Mouse (Mus musculus): ENCODE measurements around the gene Camta1.

Camta1 gene

DNA sequence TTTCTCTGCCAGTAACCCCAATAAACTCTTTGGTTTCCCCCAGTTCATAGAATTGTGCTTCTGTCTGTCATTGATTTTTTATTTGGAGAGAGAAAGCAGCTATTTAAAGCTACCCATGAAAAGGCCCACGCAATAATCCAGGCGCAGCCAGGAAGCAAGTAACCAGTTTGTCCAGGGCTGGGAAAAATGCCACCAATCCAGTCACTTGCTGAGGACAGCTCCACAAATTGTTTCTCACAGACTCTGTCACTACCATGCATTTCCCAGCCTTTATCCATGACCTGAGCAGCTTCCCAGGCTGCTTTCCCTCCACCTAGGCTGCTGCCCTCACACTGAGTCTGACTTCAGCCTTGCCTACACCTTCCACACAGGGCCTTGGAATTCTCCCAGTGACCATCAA lies 413.3 kb downstream of the Camta1 start:
- DNase-seq (ENCODE audit: low read depth), result no peak

DNA sequence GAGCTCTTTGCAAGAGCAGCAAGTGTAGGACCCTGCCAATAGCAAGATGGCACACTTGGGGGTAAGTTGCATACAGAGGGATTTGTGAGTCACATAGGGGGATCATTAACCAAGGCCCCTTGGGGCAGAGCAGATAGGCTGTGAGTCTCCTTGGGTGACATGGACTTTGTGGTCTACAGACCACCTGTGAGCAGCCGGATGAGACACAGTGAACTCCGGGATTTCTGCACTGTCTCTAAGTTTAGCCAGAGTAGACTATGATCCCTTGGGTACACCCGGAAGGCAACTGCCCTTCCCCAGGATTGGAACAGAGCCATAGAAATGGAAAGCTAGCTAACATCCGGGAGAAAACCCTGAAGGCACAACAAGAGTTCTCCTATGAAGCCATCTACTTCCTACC lies 417.0 kb downstream of the Camta1 start:
- peak; percentile 28 for DNase-seq (ENCODE audit: low read depth)

DNA sequence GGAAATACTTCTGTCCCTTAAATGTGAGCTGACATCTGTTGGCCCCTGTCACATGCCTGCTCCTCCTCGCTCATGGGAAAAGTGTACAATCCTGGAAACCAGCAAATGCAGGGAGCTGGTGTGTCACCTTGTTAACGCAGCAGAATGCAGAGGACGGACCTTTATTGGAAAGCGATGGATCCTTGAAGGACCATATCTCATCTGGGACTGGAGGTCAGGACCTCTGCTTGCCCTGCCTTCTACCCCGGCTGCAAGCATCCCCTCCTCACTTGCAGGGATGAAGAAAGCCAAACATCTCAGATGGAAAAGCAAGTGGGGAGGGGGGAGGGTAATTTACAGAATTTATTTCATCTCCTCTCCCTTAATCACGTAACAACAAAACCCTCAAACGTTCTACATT lies 423.1 kb downstream of the Camta1 start:
- no peak for DNase-seq (ENCODE audit: low read depth)

DNA sequence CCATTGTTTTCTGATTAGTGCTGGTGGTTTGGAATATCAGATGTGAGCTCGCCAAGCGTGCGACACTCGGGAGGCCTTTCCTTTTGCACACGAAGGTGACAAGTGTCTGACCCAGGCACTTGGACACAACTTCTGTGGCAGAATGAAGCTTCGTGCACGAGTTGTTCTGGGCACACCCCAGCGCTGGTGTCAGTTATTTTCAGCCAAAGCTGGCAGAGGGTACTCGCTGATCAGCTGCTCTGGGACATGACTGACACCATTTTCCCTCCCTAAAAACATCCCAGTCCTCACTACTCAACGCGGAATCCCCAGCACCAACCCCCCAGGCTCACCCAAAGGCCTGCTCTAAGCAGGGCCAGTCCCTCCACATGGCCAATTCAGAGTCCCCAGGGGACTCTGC lies 423.8 kb downstream of the Camta1 start:
- no peak for DNase-seq (ENCODE audit: low read depth)

DNA sequence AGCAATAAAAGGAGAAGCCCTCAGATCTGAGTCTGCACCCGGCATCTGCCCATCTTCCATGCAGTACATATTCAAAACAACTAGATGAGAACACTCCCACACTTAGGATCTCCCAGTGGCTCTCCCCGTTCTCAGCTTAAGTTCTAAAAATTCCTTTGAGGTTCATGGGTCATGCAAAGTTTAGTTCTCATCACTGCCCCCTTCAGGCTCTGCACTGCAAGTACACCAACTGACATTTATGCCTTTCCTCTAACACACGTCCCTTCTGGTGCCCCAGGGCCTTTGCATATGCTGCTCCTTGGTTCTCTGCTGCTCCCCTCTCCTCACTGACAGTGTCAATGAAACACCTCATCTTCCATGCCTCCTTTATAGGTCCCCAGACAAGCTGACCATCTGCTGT lies 436.5 kb downstream of the Camta1 start:
- no peak for DNase-seq (ENCODE audit: low read depth)

DNA sequence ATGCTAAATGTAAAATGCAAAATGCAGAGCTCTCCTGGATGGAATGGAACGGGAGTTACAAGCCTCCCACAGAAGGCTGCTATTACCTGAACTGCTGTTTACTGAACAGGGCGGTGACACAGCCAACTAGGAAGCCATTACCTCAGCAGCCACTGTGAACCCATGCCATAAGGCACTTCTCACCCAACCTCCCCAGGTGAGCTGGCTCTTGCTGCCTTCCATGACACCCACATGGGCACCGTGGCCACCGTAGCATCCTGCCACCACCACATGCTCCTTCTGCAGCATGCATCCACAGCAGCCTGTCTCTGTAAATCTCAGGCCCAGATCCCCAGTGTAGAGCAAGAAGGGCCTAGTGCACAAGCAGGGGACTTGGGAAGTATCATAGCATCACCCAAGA lies 438.8 kb downstream of the Camta1 start:
- no peak for DNase-seq (ENCODE audit: low read depth)

DNA sequence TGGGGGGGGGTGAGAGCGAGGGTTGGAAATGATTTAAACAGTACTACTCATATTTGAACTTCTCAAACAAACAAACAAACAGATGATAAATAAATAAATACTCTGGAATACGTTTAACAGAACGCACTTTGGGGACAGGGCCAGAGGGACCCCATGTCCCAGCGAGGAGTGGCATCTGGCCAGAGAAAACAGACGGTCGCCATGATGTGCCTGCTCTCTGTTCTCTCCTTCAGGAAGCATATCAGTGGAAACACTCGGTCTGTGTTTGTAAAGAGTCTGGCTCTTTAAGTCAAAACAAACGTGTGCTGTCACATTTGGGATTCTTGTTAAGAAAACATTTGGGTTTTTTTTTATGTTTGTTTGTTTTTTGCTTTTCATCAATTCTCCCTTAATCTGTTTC lies 439.3 kb downstream of the Camta1 start:
- no peak for DNase-seq (ENCODE audit: low read depth)

DNA sequence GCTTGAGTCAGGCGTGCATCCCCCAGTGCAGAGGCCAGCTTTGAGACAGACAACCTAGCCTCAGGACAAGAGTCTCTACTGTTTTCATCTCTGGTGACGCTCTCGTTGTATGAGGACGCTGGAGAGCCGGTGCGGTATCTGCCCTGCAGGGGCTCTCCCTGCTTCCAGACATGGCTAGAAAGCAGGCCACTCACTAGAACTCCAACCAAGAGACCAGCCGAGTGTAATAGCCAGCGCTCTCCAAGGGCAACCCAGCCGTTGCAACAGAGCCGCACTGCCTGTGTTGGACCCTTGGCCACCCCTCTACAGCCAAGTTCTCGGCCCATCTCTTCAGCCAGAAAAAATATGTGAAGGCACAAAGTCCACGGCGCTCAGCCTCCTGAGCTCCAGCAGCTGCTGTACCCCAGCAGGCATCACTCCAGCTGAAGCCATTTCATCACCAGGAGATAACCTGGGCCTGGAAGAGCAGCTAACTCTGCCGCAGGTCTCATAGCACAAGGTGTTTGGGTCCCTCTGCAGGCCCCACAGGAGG lies 443.3 kb downstream of the Camta1 start:
- DNase-seq (ENCODE audit: low read depth), result no peak

DNA sequence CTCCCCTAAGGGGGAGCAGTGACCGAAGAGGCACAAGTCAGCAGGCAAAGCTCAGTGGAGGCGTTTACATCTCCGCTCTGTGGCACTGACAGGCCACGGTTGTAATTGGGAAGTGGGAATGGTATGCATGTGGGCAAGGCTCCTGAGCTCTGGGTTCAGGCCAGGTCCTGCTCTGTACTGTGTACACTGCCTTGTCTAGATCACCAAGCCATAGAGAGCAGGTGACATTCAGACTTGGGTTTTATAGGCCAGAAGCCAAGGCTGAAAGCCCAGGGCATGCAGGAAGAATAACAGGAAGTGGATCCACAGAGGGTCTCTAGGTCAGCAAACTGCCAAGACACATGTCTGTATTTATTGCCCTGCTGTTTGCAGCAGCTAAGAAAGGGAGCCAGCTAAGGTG lies 445.9 kb downstream of the Camta1 start:
- DNase-seq (ENCODE audit: low read depth), result peak; percentile 6

DNA sequence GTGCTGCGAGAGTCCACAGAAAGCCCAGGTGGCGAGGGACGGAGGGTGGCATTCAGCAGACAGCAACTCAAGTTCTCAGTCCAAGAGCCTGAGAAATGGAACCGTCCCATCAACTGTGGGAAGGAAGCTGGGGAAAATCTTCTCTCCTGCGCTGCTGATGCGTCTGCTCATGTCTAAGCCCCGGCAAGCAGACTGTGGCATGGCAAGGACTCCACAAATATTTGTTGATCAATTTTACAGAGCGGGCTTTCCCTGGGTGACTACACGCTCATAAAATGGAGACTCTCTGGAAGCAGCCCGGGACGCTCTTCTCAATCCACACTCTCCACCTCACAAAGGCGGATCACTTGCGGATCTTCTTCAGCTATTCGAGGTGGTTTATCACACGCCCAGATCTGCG lies 446.3 kb downstream of the Camta1 start:
- DNase-seq (ENCODE audit: low read depth), result no peak

DNA sequence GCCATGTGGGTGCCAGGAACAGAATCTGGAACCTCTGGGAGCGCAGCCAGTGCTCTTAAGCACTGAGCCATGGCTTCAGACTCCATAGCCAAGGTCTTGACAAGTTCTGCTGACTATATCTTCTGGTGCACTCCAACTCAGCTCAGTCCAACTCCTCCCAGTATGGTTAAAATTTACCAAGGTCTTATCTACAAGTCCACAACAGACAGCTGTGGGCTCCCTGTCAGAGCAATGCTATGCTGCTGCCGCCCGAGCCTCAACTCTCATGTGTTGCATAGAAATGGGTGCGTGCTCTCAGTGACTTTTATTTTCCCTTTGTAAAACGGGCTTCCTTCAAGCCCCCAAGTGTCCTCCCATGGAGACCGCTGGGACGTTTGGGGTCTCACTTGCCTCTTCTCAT lies 446.7 kb downstream of the Camta1 start:
- DNase-seq (ENCODE audit: low read depth), result no peak

DNA sequence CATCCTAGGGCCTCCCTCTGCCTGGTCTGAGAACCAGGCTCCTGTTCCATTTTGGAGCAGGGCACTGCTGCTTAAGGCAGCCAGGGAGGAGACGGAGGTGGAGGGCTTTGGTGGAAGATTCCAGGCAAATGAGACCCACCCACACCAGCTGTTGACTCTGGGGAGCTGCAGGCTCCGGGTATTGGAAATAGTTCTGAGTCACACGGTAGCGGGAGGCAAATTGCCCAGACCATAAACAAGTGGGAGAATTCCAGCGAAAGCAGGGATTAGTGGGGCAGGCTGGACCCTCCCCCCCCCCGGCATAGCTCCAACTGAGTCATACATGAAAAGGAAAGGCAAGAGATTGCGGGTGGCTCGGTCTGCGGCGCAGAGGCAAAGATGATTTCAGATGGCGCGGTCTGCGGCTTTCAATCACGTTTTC lies 450.0 kb downstream of the Camta1 start:
- DNase-seq (ENCODE audit: low read depth), result peak; percentile 95

DNA sequence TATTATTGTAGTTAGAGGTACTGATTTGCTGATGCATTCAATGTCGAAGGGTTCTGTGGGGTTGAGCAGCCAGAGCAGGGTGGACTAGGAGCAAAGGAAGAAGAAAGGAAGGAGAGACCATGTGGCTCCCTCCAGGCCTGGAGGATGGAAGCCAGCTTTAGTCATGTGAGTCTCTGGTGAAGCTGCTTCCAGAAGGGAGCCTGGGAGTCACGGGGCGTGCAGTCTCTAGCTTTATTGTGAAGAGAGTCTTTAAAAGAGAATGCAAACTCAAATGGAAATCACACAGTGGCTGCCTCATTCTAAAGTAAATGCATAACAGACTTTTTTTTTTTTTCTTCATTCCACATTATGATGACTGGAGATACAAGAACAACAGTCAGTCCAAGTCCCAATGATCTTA lies 450.7 kb downstream of the Camta1 start:
- peak; percentile 57 for DNase-seq (ENCODE audit: low read depth)

DNA sequence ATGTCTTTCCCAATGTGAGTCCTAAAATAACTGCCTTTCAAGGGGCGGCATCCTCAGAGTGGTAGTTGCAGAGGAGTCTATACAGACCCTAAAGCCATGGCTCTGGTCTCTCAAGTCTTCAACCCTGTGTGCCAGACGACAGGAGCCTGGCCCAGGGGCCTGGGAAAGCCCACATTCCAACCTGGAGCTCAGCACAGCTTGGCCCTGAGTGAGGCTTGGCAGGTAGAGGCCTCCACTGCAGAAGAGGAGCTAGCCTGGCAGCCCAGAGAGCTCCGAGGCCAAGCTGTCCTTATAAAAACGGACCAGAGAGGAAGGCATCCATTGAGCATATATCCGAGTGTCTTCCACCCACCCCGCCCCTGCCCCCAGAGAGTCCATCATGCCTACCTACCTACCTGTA lies 452.4 kb downstream of the Camta1 start:
- no peak for DNase-seq (ENCODE audit: low read depth)

DNA sequence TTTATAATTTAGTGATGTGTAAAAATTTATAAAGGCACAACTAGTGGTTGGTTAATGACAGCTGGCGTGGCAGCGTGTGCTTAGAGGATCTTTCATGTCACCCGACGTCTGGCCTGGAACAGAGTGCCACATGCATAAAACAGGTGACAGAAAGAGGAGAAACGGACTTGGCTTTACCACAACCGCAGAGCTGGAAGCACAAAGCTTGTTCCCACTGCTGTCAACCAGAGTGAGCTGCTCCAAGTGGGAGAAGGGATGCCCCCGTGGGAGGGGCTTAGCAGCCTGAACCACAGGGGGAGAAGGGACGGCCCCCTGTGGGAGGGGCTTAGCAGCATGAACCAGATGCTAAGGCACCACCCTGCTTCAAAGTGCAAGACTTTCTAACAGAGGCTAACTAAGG lies 452.9 kb downstream of the Camta1 start:
- peak; percentile 16 for DNase-seq (ENCODE audit: low read depth)

DNA sequence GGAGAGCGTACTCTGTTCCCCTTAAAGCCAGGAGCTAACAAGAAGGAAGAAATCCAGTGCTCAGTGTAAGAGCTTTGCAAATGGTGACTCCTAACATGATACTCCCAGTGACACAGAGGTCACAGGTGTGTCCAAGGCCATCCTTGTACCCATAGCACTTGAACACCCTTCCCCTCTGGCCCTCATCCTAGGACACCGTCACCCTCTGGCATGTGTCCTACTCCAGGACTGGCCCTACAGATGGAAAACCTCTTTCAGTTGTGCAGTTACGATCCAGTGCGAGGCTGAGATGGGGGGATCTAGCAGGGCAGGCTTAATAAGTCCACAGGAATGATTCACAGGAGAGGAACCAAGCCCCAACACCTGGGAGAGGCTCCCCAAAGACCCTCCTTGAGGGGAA lies 453.4 kb downstream of the Camta1 start:
- no peak for DNase-seq (ENCODE audit: low read depth)

DNA sequence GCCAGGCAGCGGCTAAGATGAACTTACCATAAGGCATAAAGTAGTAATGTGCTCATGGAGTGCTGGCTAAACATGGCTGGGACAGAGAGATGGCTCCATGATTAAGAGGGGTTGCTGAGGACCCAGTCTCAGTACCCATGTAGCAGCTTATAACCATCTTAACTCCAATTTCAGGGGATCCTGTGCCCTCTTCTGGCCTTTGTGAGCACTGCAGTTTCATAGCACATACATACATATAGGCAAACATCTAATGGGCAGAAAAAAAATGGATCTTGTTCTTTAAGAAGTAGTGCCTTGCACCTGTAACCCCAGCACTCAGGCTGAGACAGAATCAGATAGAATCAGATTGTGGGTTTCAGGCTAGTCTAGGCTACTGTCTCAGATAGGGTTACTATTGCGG lies 454.5 kb downstream of the Camta1 start:
- DNase-seq (ENCODE audit: low read depth), result no peak

DNA sequence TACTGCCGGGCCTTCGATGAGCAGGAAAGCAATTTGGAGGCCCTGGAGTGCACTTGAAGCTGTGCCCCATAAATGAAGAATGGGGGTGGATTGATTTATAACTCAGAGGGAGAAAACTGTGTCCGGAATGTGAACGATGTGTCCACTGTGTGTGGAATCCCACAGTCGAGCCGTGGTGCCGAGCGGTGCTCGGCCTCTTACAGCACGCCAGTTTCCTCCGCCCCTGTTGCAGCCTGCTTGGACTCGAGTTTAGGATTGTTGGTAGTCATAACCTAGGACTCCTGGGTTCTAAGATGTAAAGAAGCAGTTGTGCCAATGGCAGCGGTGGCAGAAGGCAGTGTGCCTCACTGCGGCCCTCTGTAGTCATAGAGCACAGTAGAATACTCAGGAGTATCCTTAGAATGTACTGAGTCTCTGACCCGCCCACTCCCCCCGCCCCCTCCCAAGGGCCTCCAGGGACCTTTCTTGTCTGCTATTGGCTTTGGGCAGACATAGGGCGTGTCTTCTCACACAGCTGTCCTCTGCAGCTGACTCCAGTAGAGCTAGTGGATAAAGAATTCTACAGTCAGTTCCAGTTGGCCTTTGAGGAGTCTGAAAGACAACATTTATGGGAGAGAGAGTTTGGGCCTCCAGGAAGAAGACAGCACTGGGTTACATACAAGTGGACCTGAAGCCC lies 457.0 kb downstream of the Camta1 start:
- DNase-seq (ENCODE audit: low read depth), result peak; percentile 33

DNA sequence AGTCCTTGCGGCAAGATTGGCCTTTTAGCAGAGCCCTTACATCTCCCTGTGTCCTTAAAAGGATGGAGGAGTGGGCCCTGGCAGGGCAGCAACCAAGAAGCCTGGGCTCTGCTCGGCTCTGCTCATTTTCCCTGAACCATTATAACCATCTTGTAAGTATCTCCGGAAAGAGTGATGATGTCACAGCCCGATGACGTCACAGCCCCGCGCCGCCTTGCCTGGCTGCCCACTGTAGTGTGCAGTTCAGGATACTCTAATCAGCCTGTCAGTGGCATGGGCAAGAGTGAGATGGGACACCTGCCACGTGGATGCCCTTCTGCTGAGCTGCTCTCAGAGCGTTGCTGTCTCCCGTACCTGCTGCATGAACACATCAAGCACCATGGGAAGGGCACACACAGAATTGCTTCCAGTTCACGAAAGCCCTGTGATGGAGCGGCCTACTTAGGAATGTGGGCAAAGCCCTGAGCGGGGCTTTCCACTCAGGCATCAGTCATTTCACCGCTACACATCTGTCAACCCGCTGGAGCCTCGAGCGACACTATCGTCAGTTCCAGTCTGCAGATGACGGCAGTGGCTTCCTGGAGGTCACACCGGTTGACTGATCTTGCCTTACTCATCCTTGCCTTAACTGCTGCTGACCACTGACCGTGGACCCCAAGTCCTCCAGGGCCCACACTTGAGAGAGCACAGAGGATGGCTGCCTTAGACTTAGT lies 459.8 kb downstream of the Camta1 start:
- DNase-seq (ENCODE audit: low read depth), result no peak

DNA sequence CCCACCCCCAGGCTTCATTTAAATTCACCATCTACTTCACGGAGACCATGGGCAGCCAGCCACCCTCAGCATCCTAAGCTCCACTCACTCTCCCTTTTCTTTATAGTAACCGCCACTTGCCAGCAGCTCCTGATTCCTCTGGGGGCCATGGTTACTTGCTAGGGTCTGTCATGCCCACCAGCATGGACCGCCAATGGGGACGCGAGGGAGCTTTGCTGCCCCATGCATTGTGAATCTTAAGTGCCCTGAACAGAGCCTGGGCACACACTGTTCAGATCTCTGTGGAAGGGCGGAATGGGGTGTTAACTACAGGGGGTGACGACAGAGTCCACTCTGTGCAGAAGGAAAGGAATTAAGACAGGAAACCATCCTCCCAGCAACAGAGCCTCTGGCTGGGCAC lies 465.1 kb downstream of the Camta1 start:
- DNase-seq (ENCODE audit: low read depth), result no peak

DNA sequence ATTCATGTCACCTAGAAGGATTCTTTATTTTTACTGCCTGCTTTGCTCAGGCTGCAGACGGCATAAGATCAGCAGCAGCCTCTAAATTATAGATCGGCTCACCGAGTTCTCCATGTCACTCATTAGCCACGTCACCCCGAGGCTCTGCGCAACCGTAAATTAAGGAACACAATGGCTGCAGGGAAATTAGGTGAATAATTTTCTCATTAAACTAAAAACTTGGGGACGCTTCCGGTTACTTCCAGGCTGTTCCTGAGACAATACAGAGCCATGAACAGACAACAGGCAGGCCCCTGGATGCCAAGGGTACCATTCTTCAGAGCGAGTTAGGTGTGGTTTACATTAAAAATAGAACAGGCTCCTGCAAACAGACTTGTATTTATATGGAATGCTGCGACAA lies 472.3 kb downstream of the Camta1 start:
- DNase-seq (ENCODE audit: low read depth), result no peak

DNA sequence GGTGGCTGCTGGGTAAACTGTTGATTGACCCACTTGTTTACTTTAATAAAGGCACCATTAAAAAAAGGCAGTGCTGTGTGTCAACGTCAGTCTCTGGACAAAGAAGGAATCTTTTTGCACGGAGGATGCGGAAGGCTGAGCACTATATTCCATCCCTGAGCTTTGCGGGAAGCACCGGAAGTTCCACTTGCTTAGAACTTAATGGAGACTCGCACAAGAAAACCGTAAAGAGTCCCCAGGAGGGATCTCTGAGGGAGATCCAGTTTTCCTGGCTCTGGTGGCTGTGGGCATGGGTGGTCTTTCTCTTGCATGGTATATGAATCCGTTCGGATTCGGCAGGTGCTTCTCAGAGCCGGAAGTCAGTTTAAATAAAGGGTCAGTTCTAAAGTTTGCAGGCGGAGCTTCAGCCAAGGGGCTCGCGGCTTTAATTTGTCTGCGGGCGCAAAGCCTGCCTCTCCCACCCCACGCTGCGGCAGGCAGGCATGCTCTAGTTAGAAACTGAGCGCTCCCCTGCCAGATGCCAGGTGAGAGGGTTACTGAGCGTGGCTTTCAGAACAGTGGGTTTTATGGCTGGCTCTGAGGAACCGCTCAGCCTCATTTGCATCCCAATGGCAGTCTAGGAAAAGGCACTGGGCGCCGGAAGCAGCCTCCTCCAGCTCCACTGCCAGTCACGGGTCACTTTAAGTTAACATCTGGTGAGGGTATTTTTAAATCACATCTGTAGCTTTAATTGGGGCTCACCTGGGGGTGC lies 474.8 kb downstream of the Camta1 start:
- no peak for DNase-seq (ENCODE audit: low read depth)

Measured in NIH3T3 (cell line).